Mouse (Mus musculus) thymus, adult 18-20 months (tissue): ENCODE measurements around the gene Ccm2l.

Source experiments
- DNase-seq, 2 experiments: peaks; one replicate each; pipeline ENCODE4 v3.0.0; 2022; ENCODE audit warnings: mixed read lengths in 2 of 2

Gene Ccm2l

GRCm38 (mm10) chr2:153090551-153091165, 24.9 kb downstream of the Ccm2l start:
- peak; percentile 20 to 46 for DNase-seq

GRCm38 (mm10) chr2:153107046-153107766, 41.5 kb downstream of the Ccm2l start:
- DNase-seq = no peak

- no peak for DNase-seq
These were observed 42.0 kb downstream of the Ccm2l start for GRCm38 (mm10) chr2:153107802-153108201.

GRCm38 (mm10) chr2:153108313-153109264, 42.8 kb downstream of the Ccm2l start, which contains the start of gene Hck:
Hck (plus strand) TSS chr2:153108468.
- peak in 1 of 2 experiments; percentile 14 for DNase-seq

- DNase-seq = no peak
These were observed 43.8 kb downstream of the Ccm2l start for GRCm38 (mm10) chr2:153109596-153109995.

GRCm38 (mm10) chr2:153111298-153111697, 45.5 kb downstream of the Ccm2l start:
- DNase-seq = no peak

GRCm38 (mm10) chr2:153115679-153116081, 49.9 kb downstream of the Ccm2l start:
- DNase-seq = no peak

- DNase-seq = no peak
These were observed 51.3 kb downstream of the Ccm2l start for GRCm38 (mm10) chr2:153117051-153117486.

GRCm38 (mm10) chr2:153119488-153119887, 53.7 kb downstream of the Ccm2l start:
- DNase-seq = no peak

- no peak for DNase-seq
These were observed 54.4 kb downstream of the Ccm2l start for GRCm38 (mm10) chr2:153120126-153120525.

GRCm38 (mm10) chr2:153121821-153122615, 56.3 kb downstream of the Ccm2l start:
- DNase-seq = no peak

- DNase-seq = no peak
These were observed 56.9 kb downstream of the Ccm2l start for GRCm38 (mm10) chr2:153122701-153123100.

GRCm38 (mm10) chr2:153125875-153126274, 60.1 kb downstream of the Ccm2l start:
- no peak for DNase-seq

GRCm38 (mm10) chr2:153131019-153131418, 65.3 kb downstream of the Ccm2l start:
- peak in 1 of 2 experiments; percentile 14 for DNase-seq
